Mouse (Mus musculus) megakaryocyte, embryonic 14.5 days (primary cell): ENCODE measurements at regions not wholly inside any gene's neighbourhood (a gene's known extent, or its start where the extent isn't known, plus 50 kb on each side); places are given as distances from the start of the nearest gene placed in this dataset.

ENCODE experiments used
- FLI1 ChIP-seq: IDR thresholded peaks from 2 replicates; pipeline ENCODE4 v1.6.1; 2012; ENCODE audit warnings: low read length, inconsistent platforms, mixed read lengths
- GATA1 ChIP-seq: IDR thresholded peaks from 3 replicates; pipeline ENCODE4 v1.6.1; 2012; ENCODE audit warnings: mixed read lengths, low read length, inconsistent platforms, borderline replicate concordance

GRCm38 (mm10) chr10:118598497-118598896 lies 157.7 kb downstream of the Ifng start:
- TF ChIP-seq GATA1, result no peak
- TF ChIP-seq FLI1, result no peak
